Mouse (Mus musculus): ENCODE data around the gene Mtus2. TPM values are rescaled to one million over a fixed set of nuclear protein-coding genes. Genes with fewer than 3 reads are reported as not detected.
"Not testable (repeated sequence)": the region's sequence is repeated elsewhere in the genome, so short reads cannot be mapped to it uniquely, and the experiment has no call there.

Mtus2 gene
- polyA plus RNA-seq, 1 experiment from 2014 or later, result 26.0 TPM

DNA sequence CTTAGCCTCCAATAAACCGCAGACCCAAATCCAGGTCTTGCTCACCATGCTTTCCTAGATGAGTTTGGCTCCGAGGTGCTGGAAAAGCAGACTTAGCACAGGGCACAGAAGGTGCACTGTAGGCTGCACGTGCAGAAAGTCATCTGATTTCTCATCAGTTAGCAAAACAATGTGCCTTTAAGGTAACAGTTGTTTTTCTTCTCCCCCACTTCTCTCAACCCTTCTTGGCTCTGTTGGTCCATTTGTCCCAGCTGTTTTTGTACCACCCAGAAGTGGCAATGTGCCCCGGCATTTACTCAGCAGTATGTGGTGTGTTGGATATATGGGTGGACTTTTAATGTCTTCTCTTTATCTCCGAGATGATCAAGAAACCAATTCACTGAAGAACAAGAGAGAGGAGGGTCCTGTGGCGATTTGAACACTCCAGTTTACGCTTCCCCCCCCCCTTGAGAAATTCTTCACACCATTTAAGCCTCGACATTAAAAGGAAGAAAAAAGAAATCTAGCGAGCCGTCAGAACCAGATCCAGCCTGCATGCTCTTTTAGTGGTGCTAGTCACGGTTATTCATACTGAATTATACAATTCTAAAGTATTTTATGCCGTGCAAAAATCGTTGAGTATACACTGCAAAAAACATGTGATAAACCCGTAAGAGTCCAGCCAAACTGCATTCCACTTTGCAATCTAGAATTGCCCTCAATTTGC is 194.9 kb downstream of the Mtus2 start:
- Histone ChIP-seq H3K27ac (no peak overlapping the region), H3K4me3 (replicated peaks) (no peak overlapping the region), H3K4me1 (replicated peaks) (no peaks in the 10 kb centered on the region), H3K36me3 (no peaks in the 10 kb centered on the region), H3K9me3 (peaks cover 4% of the 10 kb centered on the region; the same call in 1 of the 2 replicates), H3K9ac (no peak overlapping the region), H3K4me2 (replicated peaks) (no peak overlapping the region), H3K27me3 (replicated peaks) (no peaks in the 10 kb centered on the region)
- WGBS, result 71% methylated on average over 14 of the region's 14 CpGs
- no peak for ATAC-seq

DNA sequence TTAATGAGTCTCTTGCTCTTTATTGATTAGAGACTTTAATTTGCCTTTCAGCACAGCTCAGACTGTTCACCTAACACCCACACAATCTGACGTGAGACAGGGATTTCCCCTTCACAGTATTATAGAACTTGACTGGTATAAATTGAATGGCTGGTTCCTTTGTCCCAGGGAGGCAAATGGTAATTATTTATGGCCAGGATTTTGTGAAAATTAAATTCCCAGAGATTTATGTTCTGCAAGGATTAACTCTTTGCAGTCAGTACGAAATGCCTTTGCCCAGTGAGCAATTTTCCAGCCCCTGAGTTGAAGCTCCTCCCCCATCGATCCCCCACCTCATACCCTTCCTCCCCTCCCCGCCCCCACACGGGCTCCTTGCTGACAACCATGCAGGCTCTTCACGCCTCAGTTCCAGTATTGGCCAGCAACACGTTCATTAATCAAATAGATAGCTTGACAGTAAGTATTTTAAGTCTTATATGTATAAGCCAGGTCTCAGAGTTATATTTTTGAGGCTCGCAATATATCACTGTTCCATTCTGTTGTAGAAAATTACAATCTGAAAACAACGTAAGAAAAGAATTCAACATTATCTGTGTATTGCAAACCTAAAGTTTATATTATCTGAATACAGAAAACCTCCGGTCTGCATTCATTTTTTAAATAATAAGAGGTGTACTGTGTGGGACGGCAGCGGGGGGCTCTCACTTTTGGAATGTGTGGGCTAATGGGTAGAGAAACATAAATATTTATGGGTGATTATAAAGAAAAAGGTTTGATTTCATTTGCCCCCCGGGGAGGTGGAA is 195.7 kb downstream of the Mtus2 start:
- Histone ChIP-seq H3K27ac (no peak overlapping the region), H3K27me3 (replicated peaks) (no peaks in the 10 kb centered on the region), H3K9me3 (peaks cover 4% of the 10 kb centered on the region; the same call in 1 of the 2 replicates), H3K4me3 (replicated peaks) (no peak overlapping the region), H3K36me3 (no peaks in the 10 kb centered on the region), H3K4me2 (replicated peaks) (no peak overlapping the region), H3K9ac (no peak overlapping the region), H3K4me1 (replicated peaks) (no peaks in the 10 kb centered on the region)
- WGBS, result 53% methylated on average over 13 of the region's 13 CpGs
- no peak for ATAC-seq

DNA sequence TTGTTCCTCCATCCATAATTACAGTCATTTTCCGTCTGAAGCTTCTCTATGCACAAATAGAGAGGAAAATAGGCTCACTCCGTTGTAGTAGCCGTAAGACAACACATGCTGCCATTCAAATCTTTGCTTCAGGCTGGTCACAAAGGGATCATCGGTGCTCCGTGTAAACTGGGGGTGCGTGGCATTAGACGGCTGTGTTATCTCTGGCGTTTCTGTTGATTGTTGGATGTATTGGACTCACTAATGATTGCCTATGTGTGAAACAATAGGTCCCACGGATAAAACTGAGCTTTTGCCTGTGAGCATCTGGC is 196.2 kb downstream of the Mtus2 start:
- ATAC-seq, result no peak
- peaks cover 4% of the 10 kb centered on the region; the same call in 1 of the 2 replicates for H3K9me3 ChIP-seq
- H3K27ac ChIP-seq, result no peak overlapping the region
- no peak overlapping the region for H3K4me3 ChIP-seq (replicated peaks)
- H3K27me3 ChIP-seq (replicated peaks), result no peaks in the 10 kb centered on the region
- no peaks in the 10 kb centered on the region for H3K4me1 ChIP-seq (replicated peaks)
- H3K4me2 ChIP-seq (replicated peaks), result no peak overlapping the region
- no peaks in the 10 kb centered on the region for H3K36me3 ChIP-seq
- no peak overlapping the region for H3K9ac ChIP-seq
- WGBS, result 66% methylated on average over 9 of the region's 9 CpGs

DNA sequence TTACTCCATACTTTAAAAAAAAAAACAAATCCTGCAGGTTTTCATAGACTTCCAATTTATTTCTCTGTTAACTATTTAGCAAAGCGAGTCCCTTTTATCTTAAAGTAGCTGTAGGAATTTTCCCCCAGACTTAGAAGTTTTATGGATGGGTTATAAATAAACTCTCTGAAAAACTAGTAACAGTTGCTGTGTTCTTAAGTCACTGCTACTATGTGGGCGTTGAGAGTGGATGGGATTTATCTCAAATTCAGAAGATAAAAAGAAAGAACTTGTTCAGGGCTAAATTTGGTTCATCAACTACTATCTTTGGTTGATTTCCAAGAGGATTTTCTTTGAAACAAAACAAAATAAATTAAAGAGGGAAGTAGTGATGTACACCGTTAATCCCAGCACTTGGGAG is 197.6 kb downstream of the Mtus2 start:
- Histone ChIP-seq H3K9ac (no peak overlapping the region), H3K4me3 (replicated peaks) (no peak overlapping the region), H3K4me1 (replicated peaks) (no peaks in the 10 kb centered on the region), H3K27ac (no peak overlapping the region), H3K27me3 (replicated peaks) (no peaks in the 10 kb centered on the region), H3K4me2 (replicated peaks) (no peak overlapping the region), H3K36me3 (no peaks in the 10 kb centered on the region), H3K9me3 (no peaks in the 10 kb centered on the region)
- no peak for ATAC-seq
- 77% methylated on average over 3 of the region's 3 CpGs for WGBS

DNA sequence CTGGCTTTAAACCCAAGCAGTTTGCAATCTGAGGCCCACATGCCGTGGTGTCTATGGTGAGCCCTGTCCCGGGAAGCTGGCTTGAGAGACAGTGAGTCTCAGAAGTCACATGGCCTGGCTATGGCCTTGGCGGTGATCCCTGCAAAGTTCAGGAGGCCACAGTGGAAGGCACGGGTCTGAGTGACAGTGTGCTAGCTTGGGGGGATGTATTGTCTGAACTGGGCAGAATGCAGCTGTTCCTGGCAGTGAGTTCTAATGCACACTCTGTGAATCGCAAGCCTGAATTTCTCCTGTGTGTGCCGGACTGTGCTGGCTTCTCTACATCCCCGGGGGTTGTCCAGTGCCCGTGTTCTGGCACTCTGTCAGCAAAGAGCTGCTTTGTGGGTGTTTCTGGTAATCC is 202.2 kb downstream of the Mtus2 start:
- no peak overlapping the region for H3K4me3 ChIP-seq (replicated peaks)
- no peaks in the 10 kb centered on the region for H3K4me1 ChIP-seq (replicated peaks)
- no peak overlapping the region for H3K4me2 ChIP-seq (replicated peaks)
- 62% methylated on average over 8 of the region's 8 CpGs for WGBS
- no peaks in the 10 kb centered on the region for H3K9me3 ChIP-seq
- H3K9ac ChIP-seq, result no peak overlapping the region
- H3K27ac ChIP-seq, result no peak overlapping the region
- no peak for ATAC-seq
- no peaks in the 10 kb centered on the region for H3K27me3 ChIP-seq (replicated peaks)
- no peaks in the 10 kb centered on the region for H3K36me3 ChIP-seq

DNA sequence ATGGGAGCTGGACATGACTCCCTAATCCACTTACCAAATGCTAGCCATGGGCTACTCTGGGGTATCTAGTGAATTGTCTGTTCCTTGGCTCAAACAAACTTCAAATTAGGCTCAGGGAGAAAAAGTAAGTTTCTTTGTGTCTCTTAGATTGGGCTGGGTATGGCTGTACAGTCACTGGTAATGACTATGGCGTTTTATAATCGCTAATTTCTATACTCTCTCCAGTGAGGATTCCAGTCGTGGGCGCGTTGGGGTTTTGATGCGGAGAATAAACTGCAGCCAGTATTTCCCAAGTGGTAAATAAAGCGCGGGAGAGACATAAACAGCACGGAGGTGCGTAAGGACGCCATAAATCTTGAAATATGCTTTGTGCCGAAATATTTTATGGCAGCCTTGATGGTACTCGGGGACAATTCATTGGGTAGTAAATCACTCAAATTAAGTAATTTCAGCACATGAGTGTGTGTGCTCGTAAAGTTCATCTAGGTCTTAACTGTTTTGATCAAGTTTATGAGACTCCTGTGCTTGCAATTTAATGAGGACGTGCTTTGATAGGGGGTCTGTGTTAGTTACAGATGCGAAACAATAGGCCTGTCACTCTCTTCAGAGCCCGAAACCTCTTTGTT is 203.5 kb downstream of the Mtus2 start:
- Histone ChIP-seq H3K9ac (no peak overlapping the region), H3K4me2 (replicated peaks) (no peak overlapping the region), H3K9me3 (no peaks in the 10 kb centered on the region), H3K4me3 (replicated peaks) (no peak overlapping the region), H3K27me3 (replicated peaks) (no peaks in the 10 kb centered on the region), H3K27ac (no peak overlapping the region), H3K36me3 (no peaks in the 10 kb centered on the region), H3K4me1 (replicated peaks) (no peaks in the 10 kb centered on the region)
- WGBS, result 67% methylated on average over 17 of the region's 17 CpGs
- no peak for ATAC-seq

DNA sequence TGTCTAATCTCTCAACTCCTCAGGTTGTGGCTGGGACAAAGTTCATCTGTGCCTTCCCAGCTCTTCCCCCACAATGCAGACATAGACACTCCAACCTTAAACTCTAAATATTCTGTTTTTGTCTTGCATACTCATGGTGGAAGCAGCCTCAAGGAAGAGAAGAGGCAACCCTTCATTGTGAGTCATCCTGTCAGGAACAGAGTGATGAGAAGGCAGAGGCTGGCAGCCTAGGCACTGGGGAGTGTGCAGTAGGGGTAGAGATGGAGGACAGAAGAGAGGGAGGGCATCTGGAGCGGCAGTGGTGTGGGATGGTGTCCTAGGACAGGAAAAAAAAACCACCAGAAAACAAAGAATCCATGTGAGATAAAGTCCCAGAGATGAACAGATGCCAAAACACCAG is 208.0 kb downstream of the Mtus2 start:
- Histone ChIP-seq H3K36me3 (no peaks in the 10 kb centered on the region), H3K27me3 (replicated peaks) (no peaks in the 10 kb centered on the region), H3K27ac (no peak overlapping the region), H3K4me3 (replicated peaks) (no peak overlapping the region), H3K9me3 (no peaks in the 10 kb centered on the region), H3K4me1 (replicated peaks) (no peaks in the 10 kb centered on the region), H3K9ac (no peak overlapping the region), H3K4me2 (replicated peaks) (no peak overlapping the region)
- WGBS, result 75% methylated on average over 1 of the region's 1 CpGs
- no peak for ATAC-seq

DNA sequence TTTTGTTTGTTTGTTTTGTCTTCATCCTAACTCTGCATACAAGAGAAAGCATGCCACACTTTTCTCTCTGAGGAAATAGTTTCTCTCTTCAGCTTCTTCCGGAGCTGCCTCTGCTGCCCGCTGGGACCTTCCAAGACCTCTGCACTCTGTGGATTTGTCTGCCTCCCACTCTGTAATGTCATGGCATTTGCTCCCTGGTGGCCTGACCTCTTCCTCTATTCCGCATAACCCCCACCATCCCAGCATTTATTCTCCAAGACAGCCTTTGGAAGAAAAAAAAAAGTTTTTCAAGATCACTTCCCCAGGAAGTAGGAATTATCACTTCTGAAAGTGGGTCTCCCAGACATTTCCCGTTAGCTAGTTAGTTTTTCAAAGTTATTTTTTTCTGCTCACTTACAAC is 218.0 kb downstream of the Mtus2 start:
- WGBS, result 66% methylated on average over 4 of the region's 4 CpGs
- H3K36me3 ChIP-seq, result no peaks in the 10 kb centered on the region
- H3K27ac ChIP-seq, result no peak overlapping the region
- no peaks in the 10 kb centered on the region for H3K9me3 ChIP-seq
- no peak for ATAC-seq
- H3K4me3 ChIP-seq (replicated peaks), result no peak overlapping the region
- H3K4me1 ChIP-seq (replicated peaks), result no peaks in the 10 kb centered on the region
- no peak overlapping the region for H3K9ac ChIP-seq
- H3K4me2 ChIP-seq (replicated peaks), result no peak overlapping the region
- no peaks in the 10 kb centered on the region for H3K27me3 ChIP-seq (replicated peaks)

DNA sequence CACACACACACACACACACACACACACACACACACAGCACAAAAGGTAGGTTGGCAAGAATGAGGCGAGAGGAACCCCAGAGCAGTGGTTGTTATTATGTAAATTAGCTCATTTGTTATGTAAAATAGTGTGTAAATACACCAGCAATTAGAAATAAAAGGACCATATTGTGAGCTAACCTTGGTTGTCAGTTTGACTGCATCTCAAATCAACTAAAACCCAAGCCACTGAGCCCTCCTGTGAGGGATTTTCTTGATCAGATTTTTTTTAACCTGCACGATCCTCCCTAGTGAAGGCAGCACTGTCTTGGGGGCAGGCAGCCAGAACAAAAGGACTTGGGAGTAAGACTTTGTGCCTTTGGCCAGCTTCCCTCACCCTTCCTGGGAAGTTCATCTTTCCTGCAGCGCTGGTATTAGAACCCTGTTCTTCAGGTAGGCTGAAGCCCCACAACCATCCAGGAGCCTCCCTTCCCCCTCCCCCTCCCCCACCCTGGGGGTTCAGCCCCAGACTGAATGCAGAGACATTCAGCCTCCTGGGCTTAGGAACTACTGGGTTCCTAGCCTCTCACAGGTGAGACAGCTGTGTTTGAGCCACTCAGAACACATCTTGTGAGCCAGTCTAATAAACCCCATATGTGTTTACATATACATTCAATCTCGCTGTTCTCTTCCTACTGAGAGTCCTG is 218.8 kb downstream of the Mtus2 start:
- no peaks in the 10 kb centered on the region for H3K4me1 ChIP-seq (replicated peaks)
- no peak overlapping the region for H3K4me2 ChIP-seq (replicated peaks)
- no peak overlapping the region for H3K9ac ChIP-seq
- no peaks in the 10 kb centered on the region for H3K27me3 ChIP-seq (replicated peaks)
- no peaks in the 10 kb centered on the region for H3K36me3 ChIP-seq
- H3K27ac ChIP-seq, result no peak overlapping the region
- WGBS, result 75% methylated on average over 4 of the region's 4 CpGs
- no peak for ATAC-seq
- H3K4me3 ChIP-seq (replicated peaks), result no peak overlapping the region
- no peaks in the 10 kb centered on the region for H3K9me3 ChIP-seq

DNA sequence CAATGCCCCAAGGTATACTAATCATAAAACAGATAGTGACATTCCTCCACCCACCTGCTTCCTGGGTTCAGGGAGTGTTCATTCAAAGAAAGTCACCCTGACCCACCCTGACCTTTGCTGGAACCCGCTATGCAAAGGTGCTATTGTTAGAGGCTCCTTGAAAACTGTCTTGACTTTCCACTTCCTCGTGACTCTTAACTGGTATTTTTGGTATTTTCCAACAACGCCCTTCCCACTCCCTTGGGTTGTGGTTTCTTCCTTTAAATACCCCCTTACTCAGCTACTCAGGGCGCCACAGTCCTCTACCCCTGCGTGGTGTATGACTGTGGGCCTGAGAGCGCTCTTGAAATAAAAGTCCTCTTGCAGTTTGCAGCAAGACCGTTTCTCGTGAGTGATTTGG is 219.4 kb downstream of the Mtus2 start:
- H3K4me3 ChIP-seq (replicated peaks); H3K9me3 ChIP-seq; H3K4me1 ChIP-seq (replicated peaks); H3K27me3 ChIP-seq (replicated peaks); H3K27ac ChIP-seq; H3K36me3 ChIP-seq; H3K9ac ChIP-seq; H3K4me2 ChIP-seq (replicated peaks); ATAC-seq: not testable (repeated sequence)
- 88% methylated on average over 8 of the region's 8 CpGs for WGBS

DNA sequence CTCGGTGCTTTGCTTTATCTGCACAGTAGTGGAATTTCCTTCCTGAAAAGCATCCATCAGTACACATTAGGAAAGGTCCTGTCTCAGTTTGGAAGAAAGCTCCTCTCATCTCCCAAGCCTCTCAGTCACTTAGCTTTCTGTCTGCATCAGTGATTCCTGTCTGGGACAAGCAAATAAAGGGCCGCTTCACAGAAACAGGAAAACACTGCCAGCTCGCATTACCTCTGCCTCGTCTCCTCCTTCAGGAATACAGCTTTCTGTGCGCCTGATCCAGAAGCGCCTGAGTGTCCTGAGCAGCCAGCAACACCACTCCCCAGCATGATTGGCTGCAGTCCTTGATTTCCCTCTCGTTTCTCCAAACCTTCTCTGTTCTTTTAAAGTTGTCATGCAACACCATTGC is 222.1 kb downstream of the Mtus2 start:
- 83% methylated on average over 7 of the region's 7 CpGs for WGBS

DNA sequence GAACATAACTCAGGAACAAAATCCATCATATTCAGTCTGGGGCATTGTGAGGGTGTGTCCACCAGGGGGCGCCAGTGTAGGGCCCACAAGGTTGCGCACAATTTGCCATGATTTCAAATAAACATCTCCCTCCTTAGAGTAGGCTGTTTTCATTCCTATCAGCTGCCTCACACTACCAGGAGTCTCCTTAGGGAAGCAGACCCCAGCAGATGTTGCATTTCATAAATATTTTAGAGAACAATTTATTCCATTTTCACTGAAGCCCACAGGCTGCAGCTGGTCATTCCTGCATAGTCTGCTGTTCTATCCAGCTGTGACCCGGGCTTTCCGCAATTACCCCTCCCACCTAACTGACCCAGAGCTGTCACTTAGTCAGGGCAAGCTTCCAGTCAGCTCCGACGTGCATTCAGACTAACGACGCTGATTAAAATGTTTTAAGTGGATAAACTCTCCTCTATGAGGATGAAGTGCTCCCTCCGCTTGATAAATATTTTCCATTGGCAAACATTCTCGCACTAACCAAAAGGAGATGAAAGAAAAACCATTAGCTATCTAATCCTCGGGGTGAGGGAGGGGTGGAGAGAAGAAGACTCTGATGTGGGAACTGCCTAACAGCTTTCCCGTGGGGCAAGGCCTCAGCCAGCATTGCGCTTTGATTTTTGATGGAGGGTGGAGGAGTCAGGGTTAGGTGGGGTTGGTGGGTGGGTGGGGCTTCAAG is 223.6 kb downstream of the Mtus2 start:
- H3K27me3 ChIP-seq (replicated peaks), result no peaks in the 10 kb centered on the region
- no peak overlapping the region for H3K9ac ChIP-seq
- H3K27ac ChIP-seq, result no peak overlapping the region
- H3K4me3 ChIP-seq (replicated peaks), result no peak overlapping the region
- no peaks in the 10 kb centered on the region for H3K4me1 ChIP-seq (replicated peaks)
- H3K36me3 ChIP-seq, result no peaks in the 10 kb centered on the region
- WGBS, result 9% methylated on average over 13 of the region's 13 CpGs
- no peak overlapping the region for H3K4me2 ChIP-seq (replicated peaks)
- H3K9me3 ChIP-seq, result no peaks in the 10 kb centered on the region
- peak; percentile 80 for ATAC-seq

More for the DNA sequence above, 222.1 kb downstream of the Mtus2 start:
- Histone ChIP-seq H3K4me3 (replicated peaks) (no peak overlapping the region), H3K27ac (no peak overlapping the region), H3K4me1 (replicated peaks) (no peaks in the 10 kb centered on the region), H3K36me3 (no peaks in the 10 kb centered on the region), H3K4me2 (replicated peaks) (no peak overlapping the region), H3K27me3 (replicated peaks) (no peaks in the 10 kb centered on the region), H3K9me3 (no peaks in the 10 kb centered on the region), H3K9ac (no peak overlapping the region)
- no peak for ATAC-seq

Measured in intestine, embryonic 15.5 days (tissue).